Mouse (Mus musculus) liver, postnatal 0 days (tissue): ENCODE measurements around the gene Smpd2. TPM values are rescaled to one million over a fixed set of nuclear protein-coding genes. Genes with fewer than 3 reads are reported as not detected.

Source experiments
- ATAC-seq: fragments of 200-750 bp; cut with Nextera tagmentation; 2 replicates; pipeline ENCODE4 v1.8.0; 2017; ENCODE audit warnings: mild to moderate bottlenecking, moderate library complexity
- DNase-seq: peaks from one replicate; pipeline ENCODE4 v3.0.0-alpha.2; 2016
- H3K27ac ChIP-seq: fragments of 300-500 bp; sonication (generic); 2 replicates; pipeline ENCODE4 v1.5.1; 2014; ENCODE audit warnings: antibody characterized with exemption, moderate library complexity, mild to moderate bottlenecking, low read depth
- H3K27me3 ChIP-seq: fragments of 300-500 bp; sonication (generic); 2 replicates; pipeline ENCODE4 v1.6.1; 2014; ENCODE audit warnings: low read length, control low read depth, mixed read lengths; ENCODE audit not compliant: insufficient read depth
- H3K36me3 ChIP-seq: fragments of 300-500 bp; sonication (generic); replicated peaks from 2 replicates; pipeline ENCODE4 v1.6.1; 2014; ENCODE audit warnings: mild to moderate bottlenecking, control low read depth, low read length, moderate library complexity, mixed read lengths; ENCODE audit not compliant: insufficient read depth
- H3K4me1 ChIP-seq: fragments of 300-500 bp; sonication (generic); 2 replicates; pipeline ENCODE4 v1.6.1; 2014; ENCODE audit warnings: antibody characterized with exemption, mild to moderate bottlenecking, control low read depth; ENCODE audit not compliant: insufficient read depth
- H3K4me2 ChIP-seq: fragments of 300-500 bp; sonication (generic); 2 replicates; pipeline ENCODE4 v1.6.1; 2014; ENCODE audit warnings: low read depth, mild to moderate bottlenecking, low read length, moderate library complexity, mixed read lengths
- H3K4me3 ChIP-seq: fragments of 300-500 bp; sonication (generic); 2 replicates; pipeline ENCODE4 v1.5.1; 2014; ENCODE audit warnings: low read depth, low read length
- H3K9ac ChIP-seq: fragments of 300-500 bp; sonication (generic); replicated peaks from 2 replicates; pipeline ENCODE4 v1.6.1; 2014; ENCODE audit warnings: mild to moderate bottlenecking, moderate library complexity
- H3K9me3 ChIP-seq: fragments of 300-500 bp; sonication (generic); 2 replicates; pipeline ENCODE4 v1.6.1; 2016; ENCODE audit warnings: mild to moderate bottlenecking, control low read depth, low read length, mixed read lengths
- CTCF ChIP-seq: sonication (generic); IDR thresholded peaks from 2 replicates; pipeline ENCODE4 v1.5.1; 2016; ENCODE audit warnings: antibody characterized with exemption, low read depth
- EP300 ChIP-seq: IDR thresholded peaks from 2 replicates; pipeline ENCODE4 v1.6.1; 2016; ENCODE audit warnings: antibody characterized with exemption, low read depth, mild to moderate bottlenecking
- WGBS: fragments of 180-500 bp; shearing (Covaris S2); extraction: QIAGEN DNeasy Blood & Tissue Kit; methylation state at CpG from one replicate; pipeline ENCODE4 v1.1.7; 2014; ENCODE audit not compliant: insufficient replicate concordance; 5-methylcytosine and 5-hydroxymethylcytosine counted together
- polyA plus RNA-seq: library from polyadenylated mRNA; unstranded; fragments of >200 nt; fragmentation: Nextera tagmentation; extraction: Ambion mirVana; gene quantifications from 2 replicates; pipeline ENCODE4 v1.2.1, GENCODE M21; 2015

Smpd2 gene
- polyA plus RNA-seq, 1 experiment from 2014 or later: 19.7 TPM

- no peak for DNase-seq
- TF ChIP-seq CTCF: no peak
- TF ChIP-seq EP300: no peak
- no peak overlapping the region for H3K9ac ChIP-seq
- H3K36me3 ChIP-seq: peaks cover 14% of the 10 kb centered on the region
- peak overlapping the region; percentile 31; the same call in 1 of the 2 replicates for H3K4me2 ChIP-seq
- peak overlapping the region; percentile 52; the same call in 1 of the 2 replicates for H3K4me3 ChIP-seq
- H3K4me1 ChIP-seq: peaks cover 18% of the 10 kb centered on the region
- ATAC-seq: no peak
- H3K27ac ChIP-seq: no peak overlapping the region
- H3K9me3 ChIP-seq: no peaks in the 10 kb centered on the region
- H3K27me3 ChIP-seq: no peaks in the 10 kb centered on the region
- WGBS: 22% methylated on average over 4 of the region's 4 CpGs
Observed at GRCm38 (mm10) chr10:41491111-41491510, 942 bp upstream of the Smpd2 start.

- WGBS: 2% methylated on average over 29 of the region's 29 CpGs
- ATAC-seq: no peak; the same call in none of the 2 replicates
- H3K27ac ChIP-seq: no peak overlapping the region
Observed at GRCm38 (mm10) chr10:41490518-41490873, 327 bp upstream of the Smpd2 start.

GRCm38 (mm10) chr10:41489294-41489693 lies 875 bp downstream of the Smpd2 start:
- ATAC-seq (peak; percentile 47), DNase-seq (no peak)
- Histone ChIP-seq H3K9ac (peak overlapping the region; percentile 66), H3K36me3 (peaks cover 19% of the 10 kb centered on the region), H3K27ac (peak overlapping the region; percentile 67; the same call in 1 of the 2 replicates), H3K4me3 (peak overlapping the region; percentile 52), H3K27me3 (no peaks in the 10 kb centered on the region), H3K4me2 (peak overlapping the region; percentile 93), H3K4me1 (peaks cover 18% of the 10 kb centered on the region), H3K9me3 (no peaks in the 10 kb centered on the region)
- no peak for TF ChIP-seq EP300
- TF ChIP-seq CTCF: 0 out of 2 replicates have a peak, but pooled peaks have one; percentile 9
- 50% methylated on average over 8 of the region's 8 CpGs for WGBS

More at GRCm38 (mm10) chr10:41490518-41490873, 327 bp upstream of the Smpd2 start:
- no peak for TF ChIP-seq CTCF
- no peak for TF ChIP-seq EP300
- H3K27me3 ChIP-seq: no peaks in the 10 kb centered on the region
- no peak overlapping the region; the same call in 1 of the 2 replicates for H3K9ac ChIP-seq
- DNase-seq: no peak
- peaks cover 18% of the 10 kb centered on the region for H3K4me1 ChIP-seq
- peaks cover 19% of the 10 kb centered on the region for H3K36me3 ChIP-seq
- H3K4me2 ChIP-seq: peak overlapping the region; percentile 93
- H3K9me3 ChIP-seq: no peaks in the 10 kb centered on the region
- peak overlapping the region; percentile 52 for H3K4me3 ChIP-seq

GRCm38 (mm10) chr10:41488877-41489276 lies 1.3 kb downstream of the Smpd2 start:
- Histone ChIP-seq H3K27ac (0 out of 2 replicates have a peak overlapping the region, but pooled peaks have one; percentile 67), H3K4me3 (peak overlapping the region; percentile 52), H3K27me3 (no peaks in the 10 kb centered on the region), H3K9me3 (no peaks in the 10 kb centered on the region), H3K4me2 (peak overlapping the region; percentile 93), H3K36me3 (peaks cover 19% of the 10 kb centered on the region), H3K9ac (peak overlapping the region; percentile 66; the same call in 1 of the 2 replicates), H3K4me1 (peaks cover 18% of the 10 kb centered on the region)
- ATAC-seq (no peak), DNase-seq (no peak)
- TF ChIP-seq EP300 (no peak), CTCF (no peak)
- 32% methylated on average over 7 of the region's 7 CpGs for WGBS

GRCm38 (mm10) chr10:41486506-41487170 lies 3.5 kb downstream of the Smpd2 start:
- Histone ChIP-seq H3K9me3 (no peaks in the 10 kb centered on the region), H3K4me2 (no peak overlapping the region), H3K4me3 (no peak overlapping the region), H3K27ac (no peak overlapping the region), H3K36me3 (peaks cover 23% of the 10 kb centered on the region), H3K9ac (no peak overlapping the region), H3K4me1 (peaks cover 18% of the 10 kb centered on the region), H3K27me3 (no peaks in the 10 kb centered on the region)
- no peak for DNase-seq
- no peak for TF ChIP-seq CTCF
- TF ChIP-seq EP300: no peak
- 82% methylated on average over 14 of the region's 14 CpGs for WGBS
- no peak for ATAC-seq

- no peak overlapping the region for H3K27ac ChIP-seq
- WGBS: 85% methylated on average over 16 of the region's 16 CpGs
- H3K4me3 ChIP-seq: no peak overlapping the region
- DNase-seq (no peak), ATAC-seq (no peak)
- no peak overlapping the region for H3K4me2 ChIP-seq
- peaks cover 18% of the 10 kb centered on the region for H3K4me1 ChIP-seq
- TF ChIP-seq CTCF (no peak), EP300 (no peak)
- H3K36me3 ChIP-seq: peaks cover 23% of the 10 kb centered on the region
- H3K9me3 ChIP-seq: no peaks in the 10 kb centered on the region
- H3K9ac ChIP-seq: no peak overlapping the region
- no peaks in the 10 kb centered on the region for H3K27me3 ChIP-seq
Observed at GRCm38 (mm10) chr10:41485778-41486177, 4.4 kb downstream of the Smpd2 start.
